In the genomic region with DNA sequence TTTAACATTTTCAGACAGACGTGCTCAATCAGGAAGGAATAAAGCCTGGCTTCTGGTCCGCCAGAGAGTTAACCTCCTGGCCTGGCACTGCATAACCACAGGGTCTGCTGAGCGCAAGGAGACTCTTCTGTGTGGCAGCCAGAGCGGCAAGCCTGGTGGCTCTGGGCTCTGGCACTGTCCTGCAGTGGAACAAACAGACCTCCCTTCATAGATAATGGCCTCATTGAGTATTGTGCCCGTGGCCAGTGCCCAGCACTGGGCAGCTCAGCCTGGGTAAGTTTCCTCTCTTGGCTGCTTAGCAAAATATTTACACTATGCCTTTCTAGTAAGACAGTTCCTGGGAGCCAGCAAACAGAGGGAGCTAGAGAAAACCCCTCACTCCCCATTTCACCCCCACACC, we compare ENCODE assay signal across 14 mouse cellular contexts. TPM values are rescaled to one million over a fixed set of nuclear protein-coding genes. Genes with fewer than 3 reads are reported as not detected.
DNase-seq lines count a peak whose midpoint lies in the region; ATAC-seq lines count a peak whose summit lies in the region.
"Had no signal": no experiment of that assay in that cellular context is flagged by ENCODE, and none has a peak within 500 bp of the region (broad histone marks: within the 10 kb centered on the region; RNA-seq: fewer than 3 reads in every experiment).

No protein-coding gene starts in this region.

- DNase-seq in hindbrain, embryonic 11.5 days (ENCODE audit: low spot score): no peak
- DNase-seq in brain, adult 2 months (ENCODE audit: low read depth, low spot score): peak; percentile 89
- DNase-seq in frontal cortex, adult 2 months (ENCODE audit: extremely low spot score in 1 of 2, low spot score in 1 of 2): peak; percentile 44 to 61
- DNase-seq in left cerebral cortex, postnatal 14 days (ENCODE audit: low spot score in 2 of 2): peak; percentile 44 to 52
- no peak for DNase-seq in thymus, postnatal 36 days
- no peak for DNase-seq in spleen, postnatal 14 days (ENCODE audit: low spot score in 2 of 2)
- DNase-seq: thymus, postnatal 14 days had no signal

- ATAC-seq in hindbrain, embryonic 13.5 days (ENCODE audit: low FRiP score): peak; percentile 59
- no peak for ATAC-seq in hindbrain, embryonic 11.5 days (ENCODE audit: low FRiP score)
- ATAC-seq in intestine, embryonic 16.5 days: no peak

- H3K36me3 ChIP-seq in hindbrain, embryonic 13.5 days: no peaks in the 10 kb centered on the region
- H3K36me3 ChIP-seq in hindbrain, embryonic 11.5 days (ENCODE audit: control insufficient read depth, insufficient read depth, low read length): no peaks in the 10 kb centered on the region
- no peaks in the 10 kb centered on the region for H3K36me3 ChIP-seq in intestine, embryonic 16.5 days (ENCODE audit: control insufficient read depth, insufficient read depth, low read length)
- H3K36me3 ChIP-seq: embryonic facial prominence, embryonic 12.5 days had no signal

- no peaks in the 10 kb centered on the region for H3K9me3 ChIP-seq in hindbrain, embryonic 13.5 days
- H3K9me3 ChIP-seq in hindbrain, embryonic 11.5 days (ENCODE audit: control insufficient read depth, low read length): no peaks in the 10 kb centered on the region
- no peaks in the 10 kb centered on the region for H3K9me3 ChIP-seq in intestine, embryonic 16.5 days (ENCODE audit: control insufficient read depth, low read length)
- H3K9me3 ChIP-seq: embryonic facial prominence, embryonic 12.5 days had no signal

- no peak overlapping the region for H3K4me3 ChIP-seq in hindbrain, embryonic 13.5 days
- no peak overlapping the region for H3K4me3 ChIP-seq in hindbrain, embryonic 11.5 days (ENCODE audit: low read depth, low read length)
- H3K4me3 ChIP-seq in intestine, embryonic 16.5 days (ENCODE audit: low read length): no peak overlapping the region
- H3K4me3 ChIP-seq: embryonic facial prominence, embryonic 12.5 days had no signal

- H3K4me2 ChIP-seq in hindbrain, embryonic 13.5 days: no peak overlapping the region
- no peak overlapping the region for H3K4me2 ChIP-seq in hindbrain, embryonic 11.5 days (replicated peaks; ENCODE audit: low read depth, low read length)
- H3K4me2 ChIP-seq in intestine, embryonic 16.5 days (ENCODE audit: low read depth, low read length): no peak overlapping the region
- H3K4me2 ChIP-seq: embryonic facial prominence, embryonic 12.5 days had no signal

- H3K27me3 ChIP-seq in hindbrain, embryonic 13.5 days: no peaks in the 10 kb centered on the region
- H3K27me3 ChIP-seq in hindbrain, embryonic 11.5 days (ENCODE audit: control insufficient read depth, insufficient read depth, low read length): no peaks in the 10 kb centered on the region
- H3K27me3 ChIP-seq in intestine, embryonic 16.5 days (replicated peaks; ENCODE audit: control insufficient read depth, insufficient read depth, low read length): no peaks in the 10 kb centered on the region
- H3K27me3 ChIP-seq: CH12.LX; embryonic facial prominence, embryonic 12.5 days had no signal

- WGBS in hindbrain, embryonic 13.5 days: 53% methylated on average over 5 of the region's 5 CpGs
- WGBS in hindbrain, embryonic 11.5 days: 64% methylated on average over 5 of the region's 5 CpGs
- 56% methylated on average over 5 of the region's 5 CpGs for WGBS in intestine, embryonic 16.5 days

- H3K27ac ChIP-seq in hindbrain, embryonic 13.5 days: peak overlapping the region; percentile 36
- no peak overlapping the region for H3K27ac ChIP-seq in hindbrain, embryonic 11.5 days (ENCODE audit: low read depth, low read length)
- H3K27ac ChIP-seq in intestine, embryonic 16.5 days (ENCODE audit: low read length): no peak overlapping the region
- H3K27ac ChIP-seq: embryonic facial prominence, embryonic 12.5 days; macrophage had no signal

- no peak overlapping the region for H3K9ac ChIP-seq in hindbrain, embryonic 13.5 days
- no peak overlapping the region for H3K9ac ChIP-seq in hindbrain, embryonic 11.5 days (ENCODE audit: low read depth, low read length)
- no peak overlapping the region for H3K9ac ChIP-seq in intestine, embryonic 16.5 days (ENCODE audit: low read depth, low read length)
- H3K9ac ChIP-seq: embryonic facial prominence, embryonic 12.5 days had no signal

- intact Hi-C loops in left cerebral cortex, postnatal 14 days (cut with DNase I): no loop called here

- H3K4me1 ChIP-seq in hindbrain, embryonic 13.5 days (replicated peaks): peaks cover 10% of the 10 kb centered on the region
- no peaks in the 10 kb centered on the region; the same call in 1 of the 2 replicates for H3K4me1 ChIP-seq in hindbrain, embryonic 11.5 days (replicated peaks; ENCODE audit: control insufficient read depth, insufficient read depth, low read length)
- peaks cover 15% of the 10 kb centered on the region for H3K4me1 ChIP-seq in intestine, embryonic 16.5 days (ENCODE audit: control insufficient read depth, insufficient read depth, low read length)

RNA-seq across cellular contexts. Expression of gene AL607142.1, which starts 9.3 kb away (rescaled TPM):
- not detected in 2 replicates for polyA plus RNA-seq in hindbrain, embryonic 13.5 days (2015; fragmentation: Nextera tagmentation; extraction: Ambion mirVana)
- polyA plus RNA-seq in hindbrain, embryonic 11.5 days (2014; fragmentation: Nextera tagmentation; extraction: Ambion mirVana): not detected in 2 replicates
- not detected in 2 replicates for polyA plus RNA-seq in frontal cortex, adult 2 months (2012; rRNA removed)
- total RNA-seq in left cerebral cortex, postnatal 14 days (2021): not detected
- not detected in 2 replicates for polyA plus RNA-seq in intestine, embryonic 16.5 days (2015; fragmentation: Nextera tagmentation; extraction: Ambion mirVana)
- total RNA-seq: CH12.LX had no signal
- polyA plus RNA-seq: embryonic facial prominence, embryonic 12.5 days; gonadal fat pad, adult 2 months; large intestine, adult 2 months; macrophage had no signal

Comparison
In these comparisons a context has a peak if more than half of its experiments do, and no peak if none do; other contexts are left out.
1. DNase-seq: peak in brain, adult 2 months (single experiment), frontal cortex, adult 2 months (2 of 2) and left cerebral cortex, postnatal 14 days (2 of 2); none in hindbrain, embryonic 11.5 days (single experiment), thymus, postnatal 36 days (0 of 2) and spleen, postnatal 14 days (0 of 2).